Mouse (Mus musculus) embryonic facial prominence, embryonic 12.5 days (tissue): ENCODE data around the gene Selenoh. TPM values are rescaled to one million over a fixed set of nuclear protein-coding genes. Genes with fewer than 3 reads are reported as not detected.
"Not testable (repeated sequence)": the region's sequence is repeated elsewhere in the genome, so short reads cannot be mapped to it uniquely, and the experiment has no call there.

ENCODE experiments used
- ATAC-seq: fragments of 200-750 bp; cut with Nextera tagmentation; 2 replicates; pipeline ENCODE4 v1.8.0; 2017; ENCODE audit not compliant: insufficient number of reproducible peaks, insufficient read depth, low FRiP score, low TSS enrichment
- H3K27ac ChIP-seq: fragments of 300-500 bp; sonication (generic); 2 replicates; pipeline ENCODE4 v1.5.1; 2016; ENCODE audit warnings: mild to moderate bottlenecking
- H3K27me3 ChIP-seq: fragments of 300-500 bp; sonication (generic); 2 replicates; pipeline ENCODE4 v1.6.1; 2016; ENCODE audit warnings: mild to moderate bottlenecking, moderate library complexity
- H3K36me3 ChIP-seq: fragments of 300-500 bp; sonication (generic); 2 replicates; pipeline ENCODE4 v1.6.1; 2016; ENCODE audit warnings: mild to moderate bottlenecking
- H3K4me1 ChIP-seq: fragments of 300-500 bp; sonication (generic); 2 replicates; pipeline ENCODE4 v1.6.1; 2016
- H3K4me2 ChIP-seq: fragments of 300-500 bp; sonication (generic); replicated peaks from 2 replicates; pipeline ENCODE4 v1.6.1; 2016; ENCODE audit warnings: mild to moderate bottlenecking, moderate library complexity
- H3K4me3 ChIP-seq: fragments of 300-500 bp; sonication (generic); 2 replicates; pipeline ENCODE4 v1.5.1; 2016; ENCODE audit warnings: mild to moderate bottlenecking
- H3K9ac ChIP-seq: fragments of 300-500 bp; sonication (generic); 2 replicates; pipeline ENCODE4 v1.6.1; 2016; ENCODE audit warnings: mild to moderate bottlenecking, moderate library complexity
- H3K9me3 ChIP-seq: fragments of 300-500 bp; sonication (generic); 2 replicates; pipeline ENCODE4 v1.6.1; 2016; ENCODE audit warnings: mild to moderate bottlenecking, moderate library complexity
- WGBS: fragments of 180-500 bp; shearing (Covaris S2); methylation state at CpG from one replicate; pipeline ENCODE4 v1.1.7; 2016; 5-methylcytosine and 5-hydroxymethylcytosine counted together
- polyA plus RNA-seq: library from polyadenylated mRNA; unstranded; fragments of >200 nt; fragmentation: Nextera tagmentation; extraction: Ambion mirVana; gene quantifications from 2 replicates; pipeline ENCODE4 v1.2.1, GENCODE M21; 2016

The Selenoh gene
- polyA plus RNA-seq, 1 experiment from 2014 or later: 348 TPM

GRCm38 (mm10) chr2:84695007-84695695 lies 24.6 kb upstream of the Selenoh start:
- H3K4me1 ChIP-seq: no peaks in the 10 kb centered on the region
- H3K4me3 ChIP-seq: no peak overlapping the region
- H3K9me3 ChIP-seq: no peaks in the 10 kb centered on the region
- no peak overlapping the region for H3K27ac ChIP-seq
- H3K4me2 ChIP-seq: no peak overlapping the region
- no peak for ATAC-seq
- H3K27me3 ChIP-seq: no peaks in the 10 kb centered on the region
- H3K9ac ChIP-seq: no peak overlapping the region
- peaks cover 61% of the 10 kb centered on the region for H3K36me3 ChIP-seq
- 88% methylated on average over 5 of the region's 5 CpGs for whole genome bisulfite sequencing

- Histone ChIP-seq H3K36me3 (peaks cover 85% of the 10 kb centered on the region), H3K9ac (no peak overlapping the region), H3K27me3 (no peaks in the 10 kb centered on the region), H3K9me3 (no peaks in the 10 kb centered on the region), H3K4me1 (no peaks in the 10 kb centered on the region), H3K4me3 (no peak overlapping the region), H3K4me2 (no peak overlapping the region), H3K27ac (no peak overlapping the region)
- ATAC-seq: no peak
- 88% methylated on average over 12 of the region's 12 CpGs for WGBS
These were observed 19.5 kb upstream of the Selenoh start for GRCm38 (mm10) chr2:84690050-84690449.

DNA sequence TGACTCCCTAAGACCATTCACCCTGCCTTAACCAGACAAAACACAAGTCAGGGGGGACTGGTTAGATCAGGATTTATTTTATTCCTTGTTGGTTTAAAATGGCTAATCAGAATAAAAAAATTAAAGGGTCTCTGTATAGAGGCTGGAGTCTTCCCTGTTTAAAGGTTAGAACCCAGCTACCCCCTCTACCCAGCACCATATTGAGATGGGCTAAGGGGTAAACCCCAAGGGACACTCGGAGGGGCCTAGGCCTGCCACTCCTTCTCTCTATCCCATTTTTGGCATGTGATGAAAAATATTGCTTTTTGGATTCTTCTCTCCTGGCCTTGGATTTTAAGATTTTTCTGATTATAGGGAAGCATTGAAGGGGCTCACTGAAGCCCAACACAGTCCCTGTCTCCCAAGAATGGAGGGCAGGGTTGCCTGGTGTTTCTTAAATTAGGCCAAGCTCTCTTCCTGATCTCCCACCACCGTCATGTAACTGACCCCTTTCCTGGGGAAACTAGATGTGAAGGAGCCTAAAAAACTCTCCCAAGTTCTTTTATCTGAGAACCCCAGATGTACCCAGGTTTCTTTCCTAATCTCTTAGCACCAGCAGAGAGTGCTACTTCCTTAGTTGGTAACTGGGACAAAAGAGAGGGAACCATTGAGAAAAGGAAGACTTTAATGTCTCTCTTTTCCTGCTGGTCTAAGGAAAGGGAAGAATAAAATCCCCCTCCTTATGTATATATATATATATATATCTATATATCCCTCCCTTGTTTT lies 17.7 kb upstream of the Selenoh start:
- peaks cover 83% of the 10 kb centered on the region for H3K36me3 ChIP-seq
- H3K9me3 ChIP-seq: no peaks in the 10 kb centered on the region
- H3K4me1 ChIP-seq: no peaks in the 10 kb centered on the region

DNA sequence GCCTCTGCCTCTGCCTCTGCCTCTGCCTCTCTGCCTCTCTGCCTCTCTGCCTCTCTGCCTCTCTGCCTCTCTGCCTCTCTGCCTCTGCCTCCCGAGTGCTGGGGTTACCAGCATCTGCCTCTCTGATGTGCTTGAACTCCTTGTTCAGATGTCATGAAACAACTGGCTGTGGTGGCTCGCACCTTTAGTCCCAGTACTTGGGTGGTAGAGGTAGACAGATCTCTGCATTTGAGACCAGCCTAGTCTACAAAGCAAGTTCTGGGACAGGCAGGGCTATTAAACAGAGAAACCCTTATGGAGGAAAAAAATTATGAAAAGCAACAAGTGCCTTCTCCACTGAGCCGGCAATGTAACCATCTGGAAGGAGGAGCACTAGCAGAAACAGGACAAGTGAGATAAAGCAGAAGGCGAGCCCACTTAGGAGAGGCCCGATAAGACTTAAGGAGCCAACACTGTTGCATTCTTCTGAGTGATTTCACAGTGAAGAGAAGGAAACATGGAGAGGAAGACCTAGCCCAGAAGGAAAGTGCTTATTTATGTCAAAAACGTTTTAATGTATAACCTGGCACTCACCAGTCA lies 12.1 kb upstream of the Selenoh start:
- Histone ChIP-seq H3K36me3 (peaks cover 50% of the 10 kb centered on the region), H3K4me3 (no peak overlapping the region), H3K4me2 (no peak overlapping the region), H3K9me3 (no peaks in the 10 kb centered on the region), H3K27ac (no peak overlapping the region), H3K9ac (no peak overlapping the region), H3K4me1 (peaks cover 7% of the 10 kb centered on the region; the same call in 1 of the 2 replicates), H3K27me3 (no peaks in the 10 kb centered on the region)
- WGBS: 87% methylated on average over 6 of the region's 6 CpGs
- ATAC-seq: no peak

More for the DNA sequence above, 17.7 kb upstream of the Selenoh start:
- 83% methylated on average over 2 of the region's 2 CpGs for WGBS
- ATAC-seq: no peak
- Histone ChIP-seq H3K27me3 (no peaks in the 10 kb centered on the region), H3K27ac (no peak overlapping the region), H3K4me3 (no peak overlapping the region), H3K4me2 (no peak overlapping the region), H3K9ac (no peak overlapping the region)

DNA sequence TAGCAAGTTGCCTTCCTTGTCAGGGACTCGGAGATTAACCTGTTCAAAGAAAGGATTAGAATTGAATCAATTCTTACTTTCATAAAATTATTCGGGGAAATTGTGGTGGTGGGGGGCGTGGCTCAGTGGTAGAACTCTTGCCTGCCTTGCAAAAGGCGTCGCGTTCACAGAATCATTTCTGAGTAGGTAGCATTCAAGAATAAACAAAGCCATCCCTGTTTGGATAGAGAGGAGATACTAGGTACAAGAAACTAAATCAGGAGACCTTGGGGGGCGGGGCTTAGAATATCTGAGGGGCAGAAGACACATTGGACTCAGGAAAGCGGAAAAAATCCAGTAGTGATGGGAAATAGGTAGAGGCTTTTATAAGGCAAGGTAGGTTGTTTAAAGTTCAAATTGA lies 8.4 kb upstream of the Selenoh start, which contains the start of gene Tmx2:
Gene Tmx2, minus strand, starts transcription at position 125 of the 400 bp plus-strand sequence.
- H3K4me3 ChIP-seq: peak within 1 kb of the TSS; percentile 80
- peaks cover 16% of the 10 kb centered on the region for H3K4me1 ChIP-seq
- peak within 1 kb of the TSS; percentile 17; the same call in 1 of the 2 replicates for H3K27ac ChIP-seq
- peaks cover 36% of the 10 kb centered on the region for H3K36me3 ChIP-seq
- no peak for ATAC-seq
- peak within 1 kb of the TSS; percentile 82 for H3K9ac ChIP-seq
- no peaks in the 10 kb centered on the region for H3K9me3 ChIP-seq
- 14% methylated on average over 8 of the region's 8 CpGs for WGBS
- peak within 1 kb of the TSS; percentile 73 for H3K4me2 ChIP-seq
- H3K27me3 ChIP-seq: no peaks in the 10 kb centered on the region

GRCm38 (mm10) chr2:84677968-84678880 lies 7.7 kb upstream of the Selenoh start, which contains the start of the genes Gm28635 and Med19:
Gm28635 (minus strand) TSS chr2:84678041.
Med19 (plus strand) TSS chr2:84678402.
- Histone ChIP-seq H3K4me1 (peaks cover 16% of the 10 kb centered on the region), H3K9ac (peak within 1 kb of the TSS; percentile 82), H3K27me3 (no peaks in the 10 kb centered on the region), H3K4me3 (peak within 1 kb of the TSS; percentile 80), H3K36me3 (peaks cover 42% of the 10 kb centered on the region), H3K4me2 (peak within 1 kb of the TSS; percentile 73), H3K9me3 (no peaks in the 10 kb centered on the region), H3K27ac (peak within 1 kb of the TSS; percentile 41)
- ATAC-seq: peak; percentile 100
- under 1% methylated on average over 44 of the region's 44 CpGs for WGBS

DNA sequence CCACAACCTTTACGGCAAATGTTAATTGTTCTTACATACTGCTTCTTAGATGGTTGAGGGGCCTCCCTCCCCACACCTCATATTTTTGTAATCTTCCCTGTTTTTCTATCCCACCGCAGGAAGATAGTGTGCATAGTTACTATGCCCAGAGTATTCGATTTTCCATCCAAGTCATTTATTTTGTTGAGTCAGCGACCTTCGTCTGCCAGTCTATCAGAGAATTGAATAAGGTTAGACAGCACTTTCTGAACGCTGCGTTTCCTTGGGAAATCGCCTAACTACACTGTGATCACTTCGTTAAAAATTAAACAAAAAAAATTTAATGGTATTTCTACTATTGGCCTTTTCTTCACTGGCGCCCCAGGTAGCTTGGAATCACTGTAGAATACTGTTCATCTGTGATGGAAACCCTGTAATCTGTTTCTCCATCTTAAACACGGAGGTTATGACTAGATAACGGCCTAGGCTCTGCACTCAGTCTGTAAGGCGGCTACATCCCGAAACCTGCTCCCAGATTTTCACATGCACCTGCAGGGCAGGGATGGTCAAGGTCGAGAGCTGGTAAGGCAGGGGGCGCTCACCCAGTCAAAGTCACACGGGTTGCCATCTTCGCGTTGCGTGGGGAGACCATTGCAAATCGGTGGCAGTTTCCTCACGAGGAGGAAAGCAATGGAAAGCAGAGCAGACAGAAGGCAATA lies 6.8 kb upstream of the Selenoh start:
- Histone ChIP-seq H3K9ac (peak overlapping the region; percentile 61), H3K4me3 (peak overlapping the region; percentile 80), H3K4me2 (peak overlapping the region; percentile 73), H3K27ac (peak overlapping the region; percentile 41; the same call in 1 of the 2 replicates), H3K4me1 (peaks cover 16% of the 10 kb centered on the region), H3K36me3 (peaks cover 45% of the 10 kb centered on the region), H3K27me3 (no peaks in the 10 kb centered on the region), H3K9me3 (no peaks in the 10 kb centered on the region)
- ATAC-seq: peak; percentile 36
- WGBS: 10% methylated on average over 22 of the region's 22 CpGs

DNA sequence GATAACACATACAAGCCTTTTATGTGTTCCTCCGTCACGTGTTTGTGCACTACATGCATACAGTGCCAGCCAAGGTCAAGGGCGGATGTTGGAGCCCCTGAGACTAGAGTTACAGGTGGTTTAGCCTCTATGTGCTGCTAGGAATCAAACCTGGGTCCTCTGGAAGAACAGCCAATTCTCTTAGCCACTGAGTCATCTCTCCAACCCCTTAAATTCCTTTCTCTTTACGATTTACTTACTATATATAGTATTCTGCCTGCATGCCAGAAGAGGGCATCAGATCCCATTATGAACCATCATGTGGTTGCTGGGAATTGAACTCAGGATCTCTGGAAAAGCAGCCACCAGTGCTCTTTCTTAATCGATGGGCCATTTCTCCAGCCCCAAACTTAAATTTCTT lies 965 bp upstream of the Selenoh start:
- H3K27me3 ChIP-seq, H3K4me3 ChIP-seq, H3K27ac ChIP-seq, H3K4me1 ChIP-seq, ATAC-seq, H3K9me3 ChIP-seq, H3K9ac ChIP-seq: not testable (repeated sequence)
- WGBS: 65% methylated on average over 4 of the region's 5 CpGs
- H3K36me3 ChIP-seq: peaks cover 48% of the 10 kb centered on the region
- H3K4me2 ChIP-seq: peak overlapping the region; percentile 62

DNA sequence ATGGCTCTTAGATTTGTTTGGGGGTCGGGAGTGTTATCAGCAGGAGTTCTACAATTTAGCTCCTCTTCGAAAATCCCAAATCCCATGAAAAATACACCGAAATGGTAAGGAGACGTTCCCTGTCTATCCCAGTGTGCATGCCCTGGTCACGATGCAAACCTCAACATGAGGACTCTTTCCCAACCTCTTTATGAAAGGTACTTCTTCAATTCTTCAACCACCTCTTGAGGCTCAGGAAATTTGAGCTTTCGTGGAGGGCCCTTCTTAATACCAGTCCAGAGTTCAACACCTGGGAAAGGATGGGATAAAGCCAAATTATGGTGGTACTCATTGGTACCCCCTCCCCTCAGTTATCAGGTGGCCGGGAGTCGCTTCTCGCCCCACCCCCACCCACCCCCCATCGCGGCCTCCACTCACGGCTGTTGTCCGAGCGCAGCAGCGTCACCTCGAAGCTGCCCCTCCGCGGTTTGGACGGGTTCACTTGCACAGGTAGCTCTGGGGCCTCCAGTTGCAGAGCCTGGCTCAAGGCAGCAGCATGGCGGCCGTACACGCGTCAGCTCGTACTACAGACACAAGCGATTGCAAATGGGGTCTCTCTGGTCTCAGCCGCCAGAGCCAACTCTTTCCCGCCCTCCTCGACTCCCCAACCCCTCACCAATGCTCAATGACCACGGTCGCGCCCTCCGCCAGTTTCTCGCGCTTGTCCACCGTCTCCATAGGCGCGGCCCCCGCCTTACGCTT lies 572 bp downstream of the Selenoh start:
- Histone ChIP-seq H3K36me3 (peaks cover 37% of the 10 kb centered on the region), H3K9me3 (no peaks in the 10 kb centered on the region), H3K27ac (peak overlapping the region; percentile 97), H3K4me2 (peak overlapping the region; percentile 62), H3K27me3 (no peaks in the 10 kb centered on the region), H3K9ac (peak overlapping the region; percentile 91), H3K4me3 (peak overlapping the region; percentile 90), H3K4me1 (peaks cover 4% of the 10 kb centered on the region; the same call in 1 of the 2 replicates)
- peak; percentile 77 for ATAC-seq
- WGBS: 3% methylated on average over 39 of the region's 39 CpGs

DNA sequence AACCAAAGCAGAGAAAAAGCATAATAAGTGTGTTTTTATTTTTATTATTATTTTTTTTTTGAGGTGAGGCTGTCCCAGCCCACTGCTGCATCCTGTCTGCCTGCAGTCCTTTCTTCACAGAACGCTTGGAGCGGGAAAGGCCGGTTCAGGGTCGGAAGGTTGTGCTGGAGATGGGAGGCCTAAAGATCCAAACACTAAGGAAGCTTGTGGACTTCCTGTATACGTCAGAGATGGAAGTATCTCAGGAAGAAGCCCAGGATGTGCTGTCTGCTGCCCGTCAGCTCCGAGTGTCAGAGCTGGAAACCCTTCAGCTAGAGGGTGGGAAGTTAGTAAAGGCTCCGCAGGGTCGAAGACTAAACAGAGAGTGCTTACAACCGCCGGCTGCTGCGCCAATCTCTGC lies 4.5 kb downstream of the Selenoh start:
- H3K9me3 ChIP-seq: no peaks in the 10 kb centered on the region
- no peak overlapping the region for H3K27ac ChIP-seq

More for the DNA sequence above, 4.5 kb downstream of the Selenoh start:
- no peaks in the 10 kb centered on the region for H3K27me3 ChIP-seq
- H3K4me1 ChIP-seq: peaks cover 4% of the 10 kb centered on the region; the same call in 1 of the 2 replicates
- peaks cover 14% of the 10 kb centered on the region for H3K36me3 ChIP-seq
- WGBS: 61% methylated on average over 12 of the region's 12 CpGs
- ATAC-seq: no peak
- no peak overlapping the region for H3K9ac ChIP-seq
- H3K4me3 ChIP-seq: no peak overlapping the region
- H3K4me2 ChIP-seq: no peak overlapping the region
